Mouse (Mus musculus): Measurements from ENCODE around the gene 9130008F23Rik. TPM values are rescaled to one million over a fixed set of nuclear protein-coding genes. Genes with fewer than 3 reads are reported as not detected.

9130008F23Rik gene
- total and polyA plus RNA-seq, 3 experiments = 0.24 to 1.1 (median 0.55) TPM

Other genes with a start within 250 kb of the 9130008F23Rik start
- gene Esp3, start 248.5 kb downstream of the 9130008F23Rik start, total RNA-seq (2021) = not detected
- not detected in 2 replicates for gene Esp3, start 248.5 kb downstream of the 9130008F23Rik start, polyA plus RNA-seq (2012; rRNA removed)
- not detected for gene Esp1, start 153.4 kb downstream of the 9130008F23Rik start, total RNA-seq (2021)
- gene Esp1, start 153.4 kb downstream of the 9130008F23Rik start, polyA plus RNA-seq (2012; rRNA removed) = not detected in 2 replicates
- gene Crisp2, start 73.6 kb downstream of the 9130008F23Rik start, total RNA-seq (2021) = not detected
- gene Crisp2, start 73.6 kb downstream of the 9130008F23Rik start, polyA plus RNA-seq (2012; rRNA removed) = not detected in 2 replicates
- gene Rhag, start 69.4 kb downstream of the 9130008F23Rik start, total RNA-seq (2021) = not detected
- gene Rhag, start 69.4 kb downstream of the 9130008F23Rik start, polyA plus RNA-seq (2012; rRNA removed) = not detected in 2 replicates
- gene Glyatl3, start 33.8 kb upstream of the 9130008F23Rik start, total RNA-seq (2021) = not detected
- gene Glyatl3, start 33.8 kb upstream of the 9130008F23Rik start, polyA plus RNA-seq (2012; rRNA removed) = not detected in 2 replicates
- 100 to 1,000 TPM; 164 to 177 TPM for gene Mut, start 54.1 kb upstream of the 9130008F23Rik start, total RNA-seq (2021)
- 10.1 and 11.4 TPM in 2 replicates for gene Mut, start 54.1 kb upstream of the 9130008F23Rik start, polyA plus RNA-seq (2012; rRNA removed)
- gene Cenpq, start 54.5 kb upstream of the 9130008F23Rik start, total RNA-seq (2021) = 1 to 10 TPM; 7.8 to 8.7 TPM
- gene Cenpq, start 54.5 kb upstream of the 9130008F23Rik start, polyA plus RNA-seq (2012; rRNA removed) = 0.29 and 0.65 TPM in 2 replicates